Comparison of ENCODE assay signal across 33 mouse cellular contexts in genomic region chr5:133774116-133774515, GRCm38 (mm10).
"Had no signal": no experiment of that assay in that cellular context is flagged by ENCODE, and none has a peak within 500 bp of the region (broad histone marks: within the 10 kb centered on the region; RNA-seq: fewer than 3 reads in every experiment).

No protein-coding gene starts in this region.

- H3K4me2 ChIP-seq: limb, embryonic 12.5 days; limb, embryonic 13.5 days; limb, embryonic 15.5 days; liver, embryonic 11.5 days; liver, embryonic 12.5 days; liver, embryonic 13.5 days; liver, embryonic 15.5 days; lung, embryonic 14.5 days; lung, embryonic 15.5 days; midbrain, embryonic 11.5 days; midbrain, embryonic 12.5 days; midbrain, embryonic 13.5 days; midbrain, embryonic 15.5 days; neural tube, embryonic 12.5 days; neural tube, embryonic 13.5 days had no signal

- H3K4me3 ChIP-seq: limb, embryonic 10.5 days; limb, embryonic 12.5 days; limb, embryonic 13.5 days; limb, embryonic 15.5 days; liver, embryonic 12.5 days; liver, embryonic 13.5 days; liver, embryonic 15.5 days; lung, embryonic 15.5 days; megakaryocyte, embryonic 14.5 days; midbrain, embryonic 10.5 days; midbrain, embryonic 12.5 days; midbrain, embryonic 13.5 days; midbrain, embryonic 15.5 days; myocyte; neural tube, embryonic 12.5 days; neural tube, embryonic 13.5 days had no signal

- H3K36me3 ChIP-seq: limb, embryonic 10.5 days; limb, embryonic 12.5 days; limb, embryonic 13.5 days; limb, embryonic 15.5 days; liver, embryonic 12.5 days; liver, embryonic 13.5 days; liver, embryonic 15.5 days; lung, embryonic 15.5 days; midbrain, embryonic 10.5 days; midbrain, embryonic 12.5 days; midbrain, embryonic 13.5 days; midbrain, embryonic 15.5 days; neural tube, embryonic 12.5 days; neural tube, embryonic 13.5 days had no signal

- H3K27me3 ChIP-seq: limb, embryonic 12.5 days; limb, embryonic 15.5 days; liver, embryonic 12.5 days; liver, embryonic 13.5 days; liver, embryonic 15.5 days; lung, embryonic 15.5 days; megakaryocyte, embryonic 14.5 days; midbrain, embryonic 12.5 days; midbrain, embryonic 15.5 days; neural tube, embryonic 12.5 days; neural tube, embryonic 13.5 days had no signal

- H3K4me1 ChIP-seq: limb, embryonic 10.5 days; limb, embryonic 12.5 days; limb, embryonic 15.5 days; liver, embryonic 12.5 days; liver, embryonic 13.5 days; liver, embryonic 15.5 days; lung, embryonic 15.5 days; megakaryocyte, embryonic 14.5 days; midbrain, embryonic 10.5 days; midbrain, embryonic 12.5 days; midbrain, embryonic 13.5 days; midbrain, embryonic 15.5 days; neural tube, embryonic 12.5 days; neural tube, embryonic 13.5 days had no signal

- DNase-seq: left cerebral cortex, postnatal 4 days; liver; liver, embryonic 13.5 days; liver, postnatal 0 days; lung, adult 18-20 months; lung, adult 2 months; lung, embryonic 14.5 days; lung, postnatal 10 days; lung, postnatal 14 days; lung, postnatal 36 days; lung, postnatal 4 days; midbrain, embryonic 14.5 days had no signal

- H3K9ac ChIP-seq: limb, embryonic 12.5 days; limb, embryonic 13.5 days; limb, embryonic 15.5 days; liver, embryonic 12.5 days; liver, embryonic 13.5 days; liver, embryonic 14.5 days; liver, embryonic 15.5 days; liver, postnatal 0 days; lung, embryonic 14.5 days; lung, embryonic 15.5 days; midbrain, embryonic 12.5 days; midbrain, embryonic 13.5 days; midbrain, embryonic 15.5 days; neural tube, embryonic 12.5 days; neural tube, embryonic 13.5 days had no signal

- H3K27ac ChIP-seq: limb, embryonic 10.5 days; limb, embryonic 12.5 days; limb, embryonic 13.5 days; limb, embryonic 15.5 days; liver, embryonic 12.5 days; liver, embryonic 13.5 days; liver, embryonic 14.5 days; liver, embryonic 15.5 days; lung, embryonic 15.5 days; macrophage; midbrain, embryonic 10.5 days; midbrain, embryonic 12.5 days; midbrain, embryonic 13.5 days; midbrain, embryonic 15.5 days; neural tube, embryonic 12.5 days; neural tube, embryonic 13.5 days had no signal

- ATAC-seq: liver, embryonic 12.5 days; liver, postnatal 0 days; lung, postnatal 0 days; midbrain, embryonic 13.5 days; midbrain, embryonic 15.5 days; midbrain, embryonic 16.5 days had no signal

- H3K9me3 ChIP-seq: limb, embryonic 10.5 days; limb, embryonic 12.5 days; limb, embryonic 15.5 days; liver, embryonic 12.5 days; liver, embryonic 13.5 days; liver, embryonic 15.5 days; lung, embryonic 15.5 days; midbrain, embryonic 10.5 days; midbrain, embryonic 12.5 days; midbrain, embryonic 13.5 days; midbrain, embryonic 15.5 days; neural tube, embryonic 12.5 days; neural tube, embryonic 13.5 days had no signal
